Mouse (Mus musculus): Measurements from ENCODE around the gene Fam186b.

Fam186b gene

GRCm38 (mm10) chr15:99319411-99319871 lies 23.8 kb upstream of the Fam186b start:
- DNase-seq: peak; percentile 64

DNA sequence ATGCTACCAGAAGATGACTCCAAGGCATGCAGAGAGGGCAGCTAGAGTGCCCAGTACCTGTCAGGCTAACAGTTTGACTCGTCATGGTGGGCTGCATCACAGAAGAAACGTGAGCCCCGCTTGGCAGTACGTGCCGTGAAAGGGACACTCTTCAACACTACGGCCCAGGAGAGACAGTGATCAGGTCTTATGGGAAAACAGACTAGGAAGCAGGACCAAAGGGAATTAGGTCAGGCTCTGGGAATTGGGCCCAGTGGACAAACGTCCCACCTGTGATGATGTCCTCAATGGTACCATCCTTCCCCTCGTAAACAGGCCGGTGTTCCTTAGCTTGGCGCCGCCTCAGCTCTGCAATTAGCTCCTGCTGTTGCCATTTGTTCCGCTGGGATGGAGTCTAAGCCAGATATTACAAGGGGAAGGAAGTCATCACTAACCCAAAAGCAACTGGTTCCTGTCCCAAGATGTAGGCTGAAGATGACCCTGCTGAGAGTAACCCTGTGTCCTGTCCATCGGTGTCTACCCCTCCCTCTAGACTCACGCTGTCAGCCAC lies 23.2 kb upstream of the Fam186b start:
- no peak for DNase-seq

- DNase-seq: no peak
These were observed 22.4 kb upstream of the Fam186b start for GRCm38 (mm10) chr15:99318071-99318470.

DNA sequence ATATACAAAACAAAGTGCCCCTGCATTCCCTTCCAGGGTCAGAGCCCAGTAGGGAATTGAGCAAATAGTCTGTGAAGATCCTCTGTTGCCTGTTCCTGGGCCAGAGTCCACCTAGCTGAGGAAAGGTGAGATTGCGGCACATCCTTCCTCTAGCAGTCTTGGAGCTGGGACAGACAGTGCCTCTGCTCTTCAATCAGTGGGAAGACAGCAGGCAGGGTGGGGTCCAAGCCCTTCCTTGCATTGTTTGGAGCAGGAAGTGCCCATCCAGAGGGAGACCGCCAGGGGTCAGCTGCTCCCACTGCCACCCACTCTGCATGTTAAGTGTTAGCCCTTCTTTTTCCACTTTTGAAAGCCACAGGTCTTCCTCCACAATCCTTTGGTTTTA lies 21.6 kb upstream of the Fam186b start:
- DNase-seq: peak; percentile 86

DNA sequence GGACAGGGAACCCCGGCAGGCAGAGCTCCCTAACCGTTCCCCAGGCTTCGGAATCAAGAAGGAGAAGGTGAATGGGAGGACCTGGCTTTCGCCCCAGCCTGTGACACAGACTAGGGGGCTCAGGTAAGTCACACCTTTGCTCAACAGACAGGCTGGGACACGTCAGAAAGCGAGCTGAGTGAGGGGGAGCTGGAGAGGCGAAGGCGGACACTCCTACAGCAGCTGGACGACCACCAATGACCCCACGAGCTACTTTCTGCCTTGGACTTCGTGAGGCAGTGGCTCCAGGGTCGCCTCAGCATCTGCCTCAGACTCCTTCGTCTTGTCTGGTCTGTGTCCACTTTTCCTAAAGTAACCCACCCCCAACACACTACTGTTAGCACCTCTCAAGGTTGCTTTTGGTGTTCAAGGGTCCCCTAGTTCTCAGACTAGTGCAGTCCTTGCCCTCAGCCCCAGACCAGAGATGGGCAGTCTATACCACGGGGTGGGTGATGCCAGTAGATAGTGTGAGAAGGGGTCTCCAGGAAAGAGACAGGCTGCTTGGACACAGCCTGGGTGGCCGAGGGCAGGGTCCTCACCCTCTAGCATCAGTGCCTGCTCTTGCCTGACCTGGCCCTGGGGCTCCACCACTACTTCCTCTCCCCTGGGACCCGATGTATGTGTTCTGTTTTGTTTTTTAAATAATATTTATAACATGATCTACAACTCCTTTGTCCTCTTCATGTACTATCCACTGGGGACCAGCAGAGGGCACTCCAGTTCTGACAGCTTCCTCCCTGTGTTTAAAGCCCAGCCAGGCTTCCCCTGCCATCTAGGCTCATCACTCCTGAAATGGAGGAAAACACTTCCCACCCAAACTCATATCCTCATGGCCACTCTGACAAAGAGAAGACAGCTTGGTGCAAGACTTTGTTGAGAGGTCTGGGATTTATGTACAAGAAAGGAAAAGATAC lies 20.9 kb upstream of the Fam186b start:
- peak; percentile 92 for DNase-seq

DNA sequence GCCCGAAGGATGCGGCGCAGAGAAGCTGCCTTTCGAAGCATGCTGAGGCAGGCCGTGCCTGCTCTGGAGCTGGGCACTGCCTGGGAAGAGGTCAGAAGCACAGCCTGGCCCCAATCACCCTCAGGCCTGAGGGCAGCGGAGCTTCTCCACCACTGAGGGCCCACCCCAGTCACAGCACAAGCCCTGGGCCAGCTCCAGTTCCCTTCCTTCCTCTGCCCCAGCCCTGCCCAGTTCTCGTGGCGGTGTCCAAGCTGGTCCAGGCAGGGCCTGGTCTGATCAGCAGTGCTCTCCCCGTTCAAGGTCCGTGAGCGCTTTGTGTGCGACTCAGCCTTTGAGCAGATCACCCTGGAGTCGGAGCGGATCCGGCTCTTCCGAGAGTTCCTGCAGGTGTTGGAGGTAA lies 19.2 kb upstream of the Fam186b start:
- peak; percentile 65 for DNase-seq

DNA sequence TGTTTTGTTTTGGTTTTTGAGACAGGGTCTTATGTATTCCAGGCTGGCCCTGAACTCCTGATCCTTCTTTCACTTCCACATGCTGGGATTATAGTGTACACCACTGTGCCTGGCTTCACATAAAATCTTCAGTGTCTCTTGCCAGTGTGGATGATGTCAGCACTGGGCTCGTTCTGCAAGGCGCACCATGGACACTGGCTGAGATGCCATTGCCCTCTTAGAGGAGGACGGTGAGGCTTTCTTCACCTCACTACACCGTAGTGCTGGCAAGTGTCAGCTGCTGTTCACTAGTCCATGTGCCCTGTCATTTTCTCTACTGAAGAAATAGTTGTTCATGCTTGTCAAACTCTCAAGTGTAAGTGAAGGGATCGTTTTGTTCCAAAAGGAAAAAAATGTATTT lies 14.9 kb upstream of the Fam186b start:
- DNase-seq: no peak

GRCm38 (mm10) chr15:99309549-99309948 lies 13.9 kb upstream of the Fam186b start:
- no peak for DNase-seq

GRCm38 (mm10) chr15:99307476-99307875 lies 11.8 kb upstream of the Fam186b start:
- no peak for DNase-seq

GRCm38 (mm10) chr15:99296213-99296612 lies 525 bp upstream of the Fam186b start:
- DNase-seq: no peak

DNA sequence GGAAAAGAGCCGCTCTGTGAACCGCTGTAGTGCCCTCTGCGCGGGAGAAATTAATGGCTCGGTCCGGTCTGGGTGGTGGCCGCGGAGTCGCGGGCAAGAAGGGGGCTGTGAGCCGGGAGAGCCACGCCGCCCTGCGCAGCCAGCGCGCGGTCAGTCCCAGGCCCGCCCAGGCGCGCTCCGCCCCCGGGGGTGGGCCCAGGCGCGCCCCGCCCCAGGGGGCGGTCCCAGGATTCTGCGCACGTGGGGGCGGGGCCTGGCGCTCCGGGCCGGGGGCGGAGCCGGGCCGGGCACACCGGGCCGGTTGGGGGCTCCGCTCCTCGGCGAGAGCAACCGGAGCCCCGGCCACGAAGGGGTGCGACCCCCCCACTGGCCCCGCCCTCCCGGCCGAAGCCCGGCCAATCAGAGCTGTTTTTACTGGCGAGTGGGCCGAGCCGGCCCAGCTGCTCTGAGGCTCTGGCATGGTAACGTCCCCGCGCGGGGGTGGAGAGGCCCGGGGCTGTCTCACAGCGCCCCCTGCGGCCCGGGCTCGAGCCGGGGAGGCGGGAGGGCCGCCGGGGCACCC lies 794 bp downstream of the Fam186b start, which contains the start of gene Prpf40b:
Gene Prpf40b, plus strand, starts transcription at position 275 of the 562 bp plus-strand sequence.
- peak; percentile 93 for DNase-seq

GRCm38 (mm10) chr15:99294287-99294686 lies 1.4 kb downstream of the Fam186b start:
- no peak for DNase-seq

- no peak for DNase-seq
These were observed 5.1 kb downstream of the Fam186b start for GRCm38 (mm10) chr15:99290586-99290985.

- no peak for DNase-seq
These were observed 10.5 kb downstream of the Fam186b start for GRCm38 (mm10) chr15:99285189-99285535.

DNA sequence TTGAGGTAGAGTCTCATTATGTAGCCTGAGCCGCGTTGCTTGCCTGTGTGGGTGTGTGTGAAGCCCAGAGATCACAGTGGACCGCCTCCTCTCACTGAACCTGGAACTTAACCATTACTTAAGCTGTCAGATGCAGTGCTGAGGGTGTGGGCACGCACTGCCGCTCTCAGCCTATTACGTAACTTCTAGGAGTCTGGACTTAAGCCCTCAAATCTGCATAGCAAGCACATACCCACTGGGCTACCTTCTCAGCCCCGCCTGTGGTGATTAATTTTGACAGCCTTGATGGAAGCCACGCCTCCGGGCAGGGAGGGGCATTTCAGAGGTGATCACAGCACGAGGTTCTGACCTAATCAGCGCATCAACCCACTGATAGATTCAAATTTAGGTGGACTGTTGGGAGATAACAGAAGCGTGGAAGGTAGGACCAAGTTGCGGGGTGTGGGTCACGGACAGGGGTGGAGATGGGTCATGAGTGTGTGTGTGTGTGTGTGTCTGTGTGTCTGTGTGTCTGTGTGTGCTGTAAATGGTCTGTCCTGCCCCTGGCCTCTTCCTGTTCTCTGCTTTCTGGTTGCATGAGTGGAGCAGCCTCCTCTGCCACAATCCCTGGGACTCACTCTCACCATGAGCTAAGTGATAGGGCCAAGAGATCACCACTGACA lies 11.0 kb downstream of the Fam186b start:
- peak; percentile 74 for DNase-seq

DNA sequence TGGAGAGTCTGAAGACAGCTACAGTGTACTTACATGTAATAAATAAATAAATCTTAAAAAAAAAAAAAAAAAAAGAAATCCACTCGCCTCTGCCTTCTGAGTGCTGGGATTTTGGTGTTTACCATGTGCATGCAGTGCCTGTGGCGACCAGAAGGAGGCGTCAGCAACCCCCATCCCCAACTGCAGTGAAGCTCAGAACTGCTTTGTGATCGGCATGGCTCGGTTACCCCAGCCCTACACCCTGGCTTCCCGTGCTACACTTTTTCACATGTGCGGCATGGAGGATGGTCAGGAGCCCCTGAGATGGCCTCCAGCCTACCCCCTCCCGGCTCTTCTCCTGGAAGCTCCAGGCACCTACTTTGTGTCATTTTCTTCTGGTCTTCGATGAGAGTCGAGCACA lies 12.2 kb downstream of the Fam186b start:
- peak; percentile 25 for DNase-seq

DNA sequence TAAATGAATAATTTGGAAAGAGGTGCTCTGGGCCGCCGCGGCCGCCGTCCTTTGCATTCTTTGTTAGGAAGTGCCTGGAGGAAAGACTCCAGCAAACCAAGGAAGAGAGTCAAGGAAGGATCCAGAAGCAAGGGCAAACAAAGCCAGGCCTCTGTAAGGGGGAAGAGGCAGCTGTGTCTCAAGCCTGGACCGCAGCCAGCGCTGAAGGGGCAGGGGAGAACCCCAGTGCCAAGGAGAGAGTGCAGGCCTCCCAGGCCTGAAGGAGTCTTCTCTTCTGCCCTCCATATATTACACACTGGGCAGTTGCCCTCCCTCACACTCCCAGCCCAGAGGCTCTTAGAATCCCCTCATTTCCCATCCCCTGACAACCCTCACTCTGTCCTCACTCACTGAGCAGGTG lies 17.4 kb downstream of the Fam186b start:
- DNase-seq: no peak

DNA sequence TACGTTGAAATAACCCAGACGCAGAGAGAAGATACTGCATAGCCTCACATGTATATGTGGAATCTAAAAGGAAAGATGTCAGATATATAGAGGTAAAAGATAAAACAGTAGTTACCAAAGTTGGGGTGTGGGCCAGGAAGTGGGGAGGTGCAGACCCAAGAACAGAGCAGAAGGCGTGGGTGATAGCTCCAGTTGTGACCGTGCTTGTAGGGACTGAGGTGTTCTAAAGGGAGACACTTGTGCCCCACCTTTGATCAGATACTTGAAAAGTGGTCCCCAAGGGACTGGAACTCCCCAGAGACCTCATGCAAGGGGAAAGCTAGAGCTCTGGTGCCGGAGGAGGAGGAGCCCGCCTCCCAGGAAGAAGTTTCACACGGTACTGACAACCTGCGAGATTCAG lies 19.6 kb downstream of the Fam186b start:
- DNase-seq: no peak

GRCm38 (mm10) chr15:99265679-99266078 lies 30.0 kb downstream of the Fam186b start:
- peak; percentile 94 for DNase-seq

GRCm38 (mm10) chr15:99264363-99264762 lies 31.3 kb downstream of the Fam186b start:
- DNase-seq: no peak

GRCm38 (mm10) chr15:99262702-99263101 lies 33.0 kb downstream of the Fam186b start:
- no peak for DNase-seq

DNA sequence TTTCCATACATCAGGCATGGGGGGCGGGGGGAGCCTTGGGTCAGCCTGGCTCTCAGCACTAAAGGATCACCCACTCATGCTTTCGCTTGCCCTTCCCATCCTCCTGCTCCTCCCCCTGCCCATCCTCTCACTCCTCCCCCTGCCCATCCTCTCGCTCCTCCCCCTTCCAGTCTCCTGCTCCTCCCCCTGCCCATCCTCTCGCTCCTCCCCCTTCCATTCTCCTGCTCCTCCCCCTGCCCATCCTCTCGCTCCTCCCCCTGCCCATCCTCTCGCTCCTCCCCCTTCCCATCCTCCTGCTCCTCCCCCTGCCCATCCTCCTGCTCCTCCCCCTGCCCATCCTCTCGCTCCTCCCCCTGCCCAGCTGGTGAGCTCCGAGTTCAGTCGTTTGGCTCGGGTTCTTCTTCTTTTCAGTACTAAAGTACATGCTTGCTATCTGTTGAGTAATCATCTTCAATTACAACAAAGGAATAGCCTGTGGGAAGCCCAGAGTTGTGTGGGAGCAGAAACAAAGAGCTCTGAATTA lies 35.9 kb downstream of the Fam186b start:
- peak; percentile 80 for DNase-seq

DNA sequence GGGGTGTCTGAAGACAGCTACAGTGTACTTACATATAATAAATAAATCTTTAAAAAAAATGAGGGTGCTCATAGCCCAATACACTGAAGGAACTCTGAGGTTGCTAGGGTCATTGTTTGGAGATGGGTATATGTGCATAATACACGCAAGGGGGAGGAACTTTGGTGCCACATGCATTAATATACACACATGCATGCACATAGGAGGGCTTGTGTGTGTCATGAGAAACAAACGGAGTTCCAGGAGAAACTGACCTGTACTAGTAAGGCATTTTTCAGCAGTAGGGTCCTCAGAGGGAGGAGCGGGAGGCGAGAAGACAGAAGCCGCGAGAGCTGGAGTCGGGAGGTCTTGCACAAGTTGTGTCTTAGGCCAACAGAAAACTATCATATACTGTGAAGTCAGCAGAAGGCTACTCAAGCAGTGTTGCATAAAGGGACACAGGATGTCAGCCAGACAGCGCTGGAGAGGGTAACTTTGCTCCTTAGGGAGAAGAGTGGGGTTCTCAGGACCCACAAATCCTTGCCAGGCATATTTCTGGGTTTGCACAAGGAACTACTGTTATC lies 36.4 kb downstream of the Fam186b start:
- no peak for DNase-seq
